Mouse (Mus musculus) monocyte, adult 2 months (primary cell): ENCODE results near the gene Zbp1.
A peak's percentile ranks its signal among the peaks of the same experiment; 100 is the strongest.

Experiments
- DNase-seq, 2 experiments: peaks; one replicate each; pipeline ENCODE4 v3.0.0; 2022; ENCODE audit warnings: low spot score in 2 of 2, low read depth in 1 of 2

Gene Zbp1

GRCm38 (mm10) chr2:173218416-173219141 lies at the start of gene Zbp1:
Gene Zbp1 (minus strand): TSS chr2:173218923.
- DNase-seq, result peak; percentile 18 to 33

DNA sequence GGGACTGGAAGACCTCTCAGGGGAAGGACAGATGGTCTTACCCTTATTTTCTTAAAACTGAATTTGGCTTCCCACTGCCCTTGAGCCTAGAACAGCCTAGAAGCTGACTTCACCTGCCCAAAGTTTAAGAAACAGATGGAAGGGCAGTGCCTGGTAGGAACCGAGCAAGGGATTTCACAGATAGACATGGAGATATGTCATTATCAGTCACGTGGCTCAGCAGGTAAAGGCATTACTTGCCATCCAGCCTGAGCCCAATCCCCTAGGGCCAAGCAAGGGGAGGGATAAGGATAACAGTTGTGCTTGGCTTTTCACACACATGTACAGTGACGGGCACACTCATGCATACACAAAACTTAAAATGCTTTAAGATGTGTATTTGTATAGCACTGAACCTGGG lies 48.8 kb upstream of the Zbp1 start:
- DNase-seq, result no peak

GRCm38 (mm10) chr2:173266349-173267112 lies 47.8 kb upstream of the Zbp1 start:
- DNase-seq, result no peak

GRCm38 (mm10) chr2:173265468-173266265 lies 46.9 kb upstream of the Zbp1 start:
- DNase-seq, result no peak

GRCm38 (mm10) chr2:173264467-173265128 lies 45.9 kb upstream of the Zbp1 start:
- no peak for DNase-seq

DNA sequence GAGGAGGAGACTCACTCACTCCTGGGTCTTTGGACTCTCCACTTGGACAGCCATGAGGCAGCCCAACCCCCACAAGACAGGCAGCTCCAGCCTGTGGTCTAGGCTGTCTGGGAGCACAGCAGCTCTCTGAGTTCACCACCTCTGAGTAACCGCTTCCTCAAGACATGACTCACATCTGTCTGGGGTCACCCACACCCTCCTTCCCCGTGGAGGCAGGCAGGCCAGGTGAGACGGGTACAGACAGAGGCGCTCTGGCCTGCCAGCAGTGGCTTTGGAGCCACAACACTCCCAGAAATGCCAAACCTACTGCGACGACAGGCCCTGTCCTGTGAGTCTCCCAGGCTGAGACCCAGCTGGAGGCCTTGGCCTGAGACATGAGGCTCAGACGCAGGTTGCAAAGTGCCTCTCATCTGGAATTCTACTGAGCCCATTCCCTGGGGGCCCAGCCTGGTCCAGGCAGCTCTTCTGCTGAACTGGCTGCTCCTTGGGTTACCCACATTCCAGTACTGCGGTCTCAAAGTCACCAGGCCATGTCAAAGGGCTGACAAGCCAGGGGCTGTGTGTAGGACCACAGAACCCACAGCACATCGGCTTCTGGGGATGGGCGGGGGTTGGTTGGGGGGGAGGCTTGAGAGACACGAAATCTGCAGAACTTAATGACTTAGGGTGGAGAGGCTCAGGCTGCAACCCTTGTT lies 45.1 kb upstream of the Zbp1 start:
- no peak for DNase-seq

- no peak for DNase-seq
These were observed 42.8 kb upstream of the Zbp1 start for GRCm38 (mm10) chr2:173261497-173261896.

DNA sequence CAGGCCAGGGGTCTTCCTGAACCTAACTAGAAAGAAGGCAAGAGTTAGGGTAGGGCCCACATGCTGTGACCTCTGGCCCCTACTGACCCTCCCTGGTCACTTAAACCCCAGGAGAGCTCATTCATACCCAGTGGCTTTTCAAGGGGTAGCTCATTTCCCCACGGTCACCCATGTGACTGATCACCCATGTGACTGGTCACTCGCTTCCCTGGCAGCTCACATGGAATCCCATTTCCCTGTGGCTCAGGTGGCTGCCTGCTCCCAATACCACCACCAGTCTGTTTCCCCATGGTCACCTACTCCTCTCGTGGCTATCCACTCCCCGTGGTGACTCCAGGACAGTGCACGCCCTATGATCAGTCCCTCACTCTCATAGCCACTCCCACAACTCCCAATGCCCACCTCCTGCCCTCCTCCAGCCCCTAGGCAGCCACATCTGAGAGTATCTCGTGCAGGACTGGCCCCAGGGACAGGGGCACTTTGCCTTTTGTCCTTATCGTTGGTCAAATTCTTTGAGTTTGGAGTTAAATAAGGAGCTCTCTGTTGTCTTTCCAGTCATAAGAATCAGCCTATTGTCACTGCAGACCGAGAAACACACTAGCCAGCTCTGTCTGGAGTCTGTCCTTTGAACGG lies 39.9 kb upstream of the Zbp1 start:
- DNase-seq, result no peak

DNA sequence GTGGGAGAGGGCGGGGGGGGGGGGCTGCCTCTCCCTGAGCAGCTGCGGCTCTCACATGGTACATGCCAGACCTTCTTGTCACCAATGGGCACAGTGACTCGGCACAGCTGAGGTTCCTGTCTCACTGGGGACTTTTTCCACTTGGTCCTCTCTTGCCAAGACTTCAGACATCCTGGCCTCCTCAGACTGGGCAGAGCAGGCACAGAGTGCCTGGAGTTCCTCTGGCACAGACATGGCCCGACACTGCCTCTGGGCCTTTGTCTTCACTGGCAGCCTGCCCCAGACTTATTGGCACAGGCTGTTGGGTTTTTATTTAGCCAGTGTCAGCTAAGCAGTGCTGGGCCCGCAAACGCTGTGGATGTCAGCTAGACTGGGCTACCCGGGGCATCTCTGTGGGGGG lies 38.9 kb upstream of the Zbp1 start:
- DNase-seq, result no peak

- DNase-seq, result no peak
These were observed 37.8 kb upstream of the Zbp1 start for GRCm38 (mm10) chr2:173256552-173256949.

DNA sequence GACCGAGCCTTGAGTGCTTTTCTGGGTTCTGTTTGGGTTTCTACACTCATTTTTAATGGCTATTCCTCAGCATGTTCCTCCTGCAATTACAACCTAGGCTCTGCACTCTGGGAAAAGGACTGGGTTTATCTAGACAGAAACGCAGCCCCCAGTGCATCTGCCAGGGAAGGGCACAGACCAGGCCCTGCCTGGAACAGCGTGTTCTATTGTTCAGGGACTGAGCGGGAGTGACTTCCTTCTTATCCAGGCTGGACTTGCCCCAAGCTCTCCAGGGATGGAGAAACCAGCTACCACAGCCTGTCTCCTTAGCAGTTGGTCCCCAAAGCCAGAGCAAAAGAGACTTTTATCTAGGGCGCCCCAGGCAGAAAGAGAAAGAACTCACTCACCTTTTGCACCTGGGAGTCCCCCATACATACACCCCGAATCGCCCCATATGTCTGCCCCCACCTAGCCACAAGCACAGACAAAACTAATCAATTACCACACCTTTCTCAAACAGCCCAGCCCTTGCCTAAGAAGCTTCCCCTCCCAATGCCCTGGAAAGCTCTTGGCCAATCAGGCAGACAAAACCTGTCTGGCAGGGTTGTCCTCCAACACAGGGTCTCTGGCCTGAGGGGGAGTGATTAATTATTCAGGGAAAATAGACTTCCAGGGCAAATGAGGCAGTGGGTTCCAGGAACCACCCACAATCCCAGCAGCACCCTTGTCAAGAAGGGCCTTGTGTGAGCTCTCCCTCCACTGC lies 37.3 kb upstream of the Zbp1 start:
- no peak for DNase-seq

GRCm38 (mm10) chr2:173253761-173254662 lies 35.3 kb upstream of the Zbp1 start:
- DNase-seq, result no peak

DNA sequence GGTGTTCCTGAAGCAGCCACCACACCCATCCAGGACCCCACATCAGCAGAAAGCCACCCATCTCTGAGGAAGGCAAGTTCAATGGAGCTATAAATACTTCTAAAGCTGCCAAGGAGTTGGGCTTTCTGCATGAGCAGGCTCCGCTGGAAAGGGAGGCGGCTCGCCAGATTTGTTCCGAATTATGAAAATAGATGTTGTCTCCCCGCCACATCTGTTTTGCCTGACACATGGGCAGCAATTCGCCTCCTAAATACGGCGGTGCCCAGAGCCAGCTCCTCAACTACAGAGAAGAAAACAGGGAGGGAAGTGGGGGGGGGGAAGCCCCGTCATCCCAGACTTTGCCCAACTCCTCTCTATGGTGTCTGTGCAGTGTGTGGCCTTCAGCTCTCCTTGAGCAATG lies 33.0 kb upstream of the Zbp1 start:
- no peak for DNase-seq

DNA sequence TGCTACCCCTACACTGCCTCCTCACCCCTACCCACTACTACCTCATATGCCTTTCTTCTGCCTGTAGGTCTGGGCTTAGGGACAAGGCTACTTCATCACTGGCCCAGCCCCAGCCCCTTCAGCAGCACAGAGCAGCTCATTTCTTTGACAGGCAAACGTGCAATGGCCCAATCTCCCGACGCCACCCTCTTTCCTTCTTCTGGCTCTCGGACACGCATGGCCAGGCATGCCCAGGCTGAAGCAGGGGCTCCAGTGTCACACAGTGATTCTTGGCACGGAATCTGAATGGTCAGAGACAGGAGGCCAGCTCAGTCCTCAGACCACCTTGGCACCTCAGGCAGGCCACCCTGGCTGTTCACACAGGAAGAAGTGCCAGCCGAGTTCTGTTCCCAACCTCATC lies 32.4 kb upstream of the Zbp1 start:
- DNase-seq, result no peak

- DNase-seq, result no peak
These were observed 31.7 kb upstream of the Zbp1 start for GRCm38 (mm10) chr2:173250411-173250810.

- no peak for DNase-seq
These were observed 31.2 kb upstream of the Zbp1 start for GRCm38 (mm10) chr2:173249965-173250364.

DNA sequence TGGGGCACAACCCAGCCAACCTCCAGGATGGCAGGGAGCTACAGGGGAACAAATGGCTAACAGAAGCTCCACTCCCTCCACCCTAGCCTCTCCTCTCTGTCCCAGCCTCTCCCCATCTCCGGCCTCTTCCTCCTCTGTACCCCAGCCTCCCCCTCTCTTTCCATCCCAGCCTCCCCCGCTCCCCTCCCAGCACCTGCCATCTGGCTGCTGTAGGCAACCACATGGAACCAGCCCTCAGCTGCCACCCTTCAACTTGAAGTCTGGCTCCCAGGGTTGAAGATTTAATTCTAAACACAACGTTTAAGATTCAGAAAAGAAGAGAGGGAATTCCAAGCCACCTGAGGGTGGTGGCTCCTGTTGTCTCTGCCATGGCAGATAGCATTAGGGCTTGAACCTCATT lies 30.7 kb upstream of the Zbp1 start:
- DNase-seq, result no peak

DNA sequence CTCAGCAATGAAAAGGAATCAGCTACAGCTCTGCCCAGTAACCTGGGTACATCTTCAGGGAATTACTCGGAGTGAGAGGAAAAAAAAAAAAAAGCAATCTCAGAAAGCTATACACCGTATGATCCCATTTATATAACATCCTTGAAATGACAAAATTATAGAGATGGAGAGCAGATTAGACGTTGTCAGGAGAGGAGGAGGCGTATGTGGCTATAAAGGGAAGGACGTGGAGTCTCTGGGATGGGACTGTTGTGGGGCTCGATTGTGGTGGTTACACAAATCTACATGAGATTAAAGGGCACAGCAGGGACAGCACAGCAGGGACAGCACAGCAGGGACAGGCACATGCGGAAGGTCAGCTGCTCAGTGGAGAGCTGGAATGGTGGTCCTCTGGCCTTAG lies 30.1 kb upstream of the Zbp1 start:
- DNase-seq, result no peak

DNA sequence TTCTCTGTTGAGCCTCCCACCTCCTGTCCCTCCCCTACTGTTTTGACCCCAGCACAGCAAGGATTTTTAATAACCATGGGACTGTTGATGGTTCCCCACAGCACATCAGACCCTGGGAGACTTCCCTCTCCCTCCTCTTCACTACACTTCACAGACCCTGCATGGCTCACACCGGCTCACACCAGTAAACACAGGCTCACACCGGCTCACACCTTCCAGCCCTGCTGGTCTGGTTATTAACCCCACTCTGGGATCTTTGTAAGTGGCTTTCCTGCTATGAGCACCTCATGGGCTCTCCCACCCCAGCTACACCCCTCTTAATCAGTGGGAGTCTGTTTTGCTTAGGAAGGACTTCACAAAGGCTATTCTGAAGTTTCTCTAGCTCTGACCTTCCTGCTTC lies 29.2 kb upstream of the Zbp1 start:
- no peak for DNase-seq
